Mouse (Mus musculus) adrenal gland, adult 18-20 months (tissue): ENCODE measurements around the gene Tubg1. TPM values are rescaled to one million over a fixed set of nuclear protein-coding genes. Genes with fewer than 3 reads are reported as not detected.
A peak's percentile ranks its signal among the peaks of the same experiment; 100 is the strongest.
"Not testable (repeated sequence)": the region's sequence is repeated elsewhere in the genome, so short reads cannot be mapped to it uniquely, and the experiment has no call there.

Source experiments
- DNase-seq, 2 experiments: peaks; one replicate each; pipeline ENCODE4 v3.0.0; 2021 to 2022; ENCODE audit warnings: low spot score in 2 of 2
- total RNA-seq, 2 experiments: library from RNA; stranded (reverse); gene quantifications; 1 replicate in 1 of 2; 2 replicates in 1 of 2; pipeline ENCODE4 v1.2.3; 2021

The Tubg1 gene
- total RNA-seq, 2 experiments from 2014 or later: 32.9 to 37.0 TPM

DNA sequence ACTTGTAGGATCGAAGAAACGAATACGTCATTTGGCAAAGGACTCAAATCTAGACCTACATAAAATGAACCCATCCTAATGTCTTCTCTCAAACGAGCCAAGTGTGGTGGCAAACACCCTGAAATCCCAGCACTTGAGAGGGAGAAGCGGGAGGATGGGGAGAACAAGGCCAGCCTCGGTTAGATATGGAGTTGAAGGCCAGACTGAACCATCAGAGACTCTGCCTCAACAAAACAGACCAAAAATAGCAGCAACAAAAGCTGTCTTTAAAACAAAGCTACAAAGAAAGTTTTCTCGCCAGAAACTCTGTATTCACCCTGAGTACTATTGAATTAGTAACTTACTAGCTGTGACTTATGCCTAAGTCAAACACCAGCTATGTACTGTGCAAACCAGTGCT is 17.3 kb downstream of the Tubg1 start:
- no peak for DNase-seq

DNA sequence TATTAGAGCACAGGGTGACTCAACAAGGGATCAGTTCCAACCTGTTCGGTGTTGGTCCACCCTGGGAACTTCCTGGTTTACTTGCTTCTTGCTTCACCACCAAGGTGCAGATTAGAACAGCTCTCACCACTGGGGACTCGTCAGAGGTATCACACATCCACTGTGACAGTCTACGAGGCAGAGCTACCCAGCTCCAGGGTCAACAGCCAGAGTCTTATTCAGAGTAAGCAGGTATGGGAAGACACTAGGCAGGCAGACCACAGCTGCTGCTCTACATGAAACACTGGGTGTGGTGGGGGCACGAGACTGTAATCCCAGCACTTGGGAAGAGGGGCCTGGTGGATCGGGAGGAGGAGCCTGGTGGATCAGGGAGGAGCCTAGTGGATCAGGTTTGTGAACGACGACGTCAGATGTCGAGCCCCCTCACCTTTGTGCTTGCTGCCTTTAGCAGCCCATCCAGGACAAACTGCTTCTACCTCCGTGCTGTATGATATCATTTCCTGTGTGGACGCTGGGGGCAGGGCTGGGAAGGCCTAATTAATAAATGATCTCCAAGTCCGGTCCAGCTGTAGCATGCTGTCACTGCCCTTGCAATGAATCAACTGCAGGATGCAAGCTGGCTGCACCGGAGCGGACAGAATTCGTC is 18.9 kb downstream of the Tubg1 start:
- peak in 1 of 2 experiments; percentile 41 for DNase-seq

DNA sequence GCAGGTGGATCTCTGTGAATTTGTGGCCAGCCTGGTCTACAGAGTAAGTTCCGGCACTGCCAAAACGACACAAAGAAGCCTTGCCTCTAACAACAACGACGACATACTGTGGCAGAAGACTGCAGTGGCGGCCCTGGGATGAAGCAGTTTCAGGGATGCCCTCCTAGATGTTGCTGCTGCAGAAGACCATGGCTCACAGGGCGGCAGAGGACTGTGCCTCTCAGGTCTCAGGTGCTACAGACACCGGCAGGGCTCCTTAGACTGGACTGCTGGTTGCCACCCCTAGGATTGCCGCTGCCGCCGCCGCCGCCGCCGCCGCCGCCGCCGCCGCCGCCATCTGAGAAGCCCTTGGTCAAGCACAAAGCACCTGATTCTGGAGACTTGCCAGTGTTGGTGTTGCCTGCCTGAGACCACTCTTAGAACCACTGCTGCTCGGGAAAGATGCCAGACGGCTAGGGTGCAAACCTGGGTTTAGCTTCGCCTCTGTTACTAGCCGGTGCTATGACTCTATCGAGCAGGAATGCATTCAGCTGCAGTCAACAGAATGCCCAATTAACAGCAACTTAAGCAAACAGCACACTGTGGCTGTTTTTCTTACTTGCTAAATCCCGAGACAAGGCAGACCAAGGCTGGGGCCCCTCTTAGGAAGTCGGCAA is 20.6 kb downstream of the Tubg1 start:
- no peak for DNase-seq

DNA sequence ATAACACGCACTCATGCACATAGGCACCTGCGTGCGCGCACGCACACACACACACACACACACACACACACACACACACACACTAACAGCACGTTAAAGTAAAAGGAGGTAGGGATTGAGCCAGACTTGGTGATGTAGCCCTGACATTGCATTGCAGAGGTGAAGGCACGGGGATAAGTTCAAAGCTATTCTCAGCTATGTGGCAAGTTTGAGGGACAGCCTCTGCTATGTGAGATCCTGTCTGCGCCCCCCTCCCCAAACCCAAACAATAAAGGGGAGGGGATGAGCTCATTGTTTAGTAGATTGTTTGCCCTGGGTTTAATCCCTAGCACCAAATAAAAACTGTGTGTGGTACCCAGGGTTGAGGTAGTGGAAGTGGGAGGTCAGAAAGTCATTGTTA is 21.4 kb downstream of the Tubg1 start:
- DNase-seq: no peak

DNA sequence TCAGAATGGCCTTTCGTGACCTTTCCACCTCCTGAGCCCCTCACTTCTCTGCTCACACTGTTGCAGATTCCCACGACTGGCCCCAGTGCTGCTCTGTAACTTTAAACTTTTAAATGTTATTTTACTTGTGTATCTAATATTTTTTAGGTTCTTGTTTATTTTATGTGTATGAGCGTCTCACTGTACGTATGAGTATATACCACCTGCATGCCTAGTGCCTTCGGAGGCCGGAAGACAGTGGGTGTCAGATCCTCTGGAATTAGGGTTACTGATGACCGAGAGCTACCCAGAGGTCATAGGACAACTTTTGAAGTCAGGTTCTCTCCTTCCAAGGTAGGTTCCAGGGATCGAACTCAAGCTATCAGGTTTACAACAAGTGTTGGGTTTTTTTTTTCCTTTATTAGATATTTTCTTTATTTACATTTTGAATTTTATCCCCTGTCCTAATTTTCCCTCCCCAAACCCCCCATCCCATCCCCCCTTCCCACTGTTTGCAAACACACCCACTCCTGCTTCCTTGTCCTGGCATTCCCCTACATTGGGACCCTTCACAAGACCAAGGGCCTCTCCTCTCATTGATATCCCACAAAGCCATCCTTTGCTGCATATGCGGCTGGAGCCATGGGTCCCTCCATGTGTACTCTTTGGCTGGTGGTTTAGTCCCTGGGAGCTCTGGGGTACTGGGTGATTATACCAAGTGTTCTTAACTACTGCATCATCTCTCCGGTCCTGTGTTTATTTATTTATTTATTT is 22.7 kb downstream of the Tubg1 start:
- DNase-seq: no peak

- no peak for DNase-seq
These were observed 23.8 kb downstream of the Tubg1 start for GRCm38 (mm10) chr11:101143338-101144225.

DNA sequence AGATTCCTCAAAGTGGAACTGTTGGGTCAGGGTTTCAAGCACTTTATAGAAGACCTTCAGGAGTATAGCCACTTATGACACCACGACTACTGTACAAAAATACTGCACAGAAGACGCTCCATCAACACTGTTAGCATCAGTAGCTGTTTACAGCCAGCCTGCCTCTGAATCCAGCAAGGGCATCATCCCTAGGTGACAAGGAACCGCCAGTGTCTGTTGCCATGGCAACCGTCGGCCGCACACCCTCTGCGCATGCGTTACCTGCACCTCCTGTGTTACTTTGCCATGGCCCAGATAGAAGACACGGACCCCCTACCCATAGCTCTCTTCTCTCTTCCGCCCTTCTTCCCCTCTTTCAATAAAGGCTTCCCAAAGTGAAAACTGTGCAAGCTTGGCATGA is 26.6 kb downstream of the Tubg1 start:
- DNase-seq: no peak

DNA sequence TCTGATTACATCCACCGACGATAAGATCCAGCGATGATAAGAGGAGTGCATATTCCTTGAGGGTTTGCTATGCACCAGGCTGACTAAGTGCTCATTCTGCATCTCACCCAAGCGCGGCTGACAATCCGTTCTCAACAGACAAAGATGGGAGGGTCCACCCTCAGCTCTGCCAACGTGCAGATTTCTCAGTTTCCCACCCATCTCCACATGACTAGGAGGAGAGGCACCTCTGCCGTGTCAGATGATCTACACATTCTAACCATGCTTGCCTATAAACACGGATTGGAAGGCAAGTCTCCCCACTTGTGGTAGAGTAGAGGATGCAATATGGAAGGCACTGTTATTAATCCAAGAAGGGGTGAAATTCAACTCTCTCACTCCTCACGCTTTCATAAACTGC is 29.0 kb downstream of the Tubg1 start:
- DNase-seq: no peak

DNA sequence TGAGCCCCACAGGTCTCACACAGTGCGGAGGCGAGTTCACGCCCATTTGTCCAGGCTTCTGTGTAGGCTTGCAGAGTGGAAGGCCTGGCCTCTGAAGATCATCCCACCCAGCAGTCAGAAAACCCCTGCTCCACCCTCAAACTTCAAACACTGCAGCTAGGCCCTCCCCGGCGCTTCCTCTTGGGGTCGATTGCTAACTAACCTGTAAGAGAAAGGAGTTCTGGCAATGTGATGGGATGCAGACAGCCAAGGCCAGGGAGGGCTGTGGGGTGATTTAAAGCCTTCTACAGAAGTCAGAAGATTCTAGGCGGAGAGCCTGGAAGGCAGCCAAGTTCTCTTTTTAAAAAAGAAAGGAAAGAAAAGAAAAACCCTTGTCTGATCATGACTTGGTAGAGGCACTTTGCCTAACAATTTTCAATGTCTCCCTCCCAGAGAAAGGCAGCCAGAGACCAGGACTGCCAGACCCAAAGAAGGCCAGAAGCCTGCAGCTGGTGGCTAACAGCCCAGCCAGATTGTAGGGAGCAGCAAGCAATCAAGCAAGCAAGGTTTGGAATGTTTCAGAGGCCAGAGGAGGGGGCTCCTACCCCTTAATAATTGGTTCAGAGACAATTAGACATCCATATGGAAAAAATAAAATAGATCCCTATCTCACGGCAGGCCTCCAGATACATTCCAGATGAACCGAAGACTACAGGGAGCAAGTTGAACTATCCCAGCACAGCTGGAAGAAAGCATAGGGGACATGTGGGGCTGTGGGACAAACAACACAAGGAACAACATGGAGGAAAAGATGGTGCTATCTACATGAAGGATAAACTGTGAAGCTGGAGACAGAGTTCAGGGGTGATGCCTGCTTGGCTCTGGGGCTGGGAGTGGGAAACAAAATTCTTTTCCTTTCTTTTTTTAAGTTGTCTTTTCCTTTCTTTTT is 29.7 kb downstream of the Tubg1 start:
- no peak for DNase-seq

GRCm38 (mm10) chr11:101151063-101151462 is 31.3 kb downstream of the Tubg1 start:
- DNase-seq: no peak

GRCm38 (mm10) chr11:101152825-101153224 is 33.1 kb downstream of the Tubg1 start:
- DNase-seq: no peak

DNA sequence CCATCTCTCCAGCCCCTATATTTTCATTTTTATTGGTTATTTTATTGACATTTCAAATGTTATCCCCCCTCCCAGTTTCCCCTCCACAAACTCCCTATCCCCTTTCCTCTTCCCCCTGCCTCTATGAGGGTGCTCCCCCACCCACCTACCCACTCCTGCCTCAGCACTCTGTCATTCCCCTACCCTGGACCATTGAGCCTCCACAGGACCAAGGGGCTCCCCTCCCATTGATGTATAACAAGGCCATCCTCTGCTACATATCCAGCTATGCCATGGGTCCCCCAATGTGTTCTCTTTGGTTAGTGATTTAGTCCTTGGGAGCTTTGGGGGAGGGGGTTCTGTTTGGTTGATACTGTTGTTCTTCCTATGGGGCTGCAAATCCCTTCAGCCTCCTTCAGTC is 34.9 kb downstream of the Tubg1 start:
- no peak for DNase-seq

GRCm38 (mm10) chr11:101155151-101155550 is 35.4 kb downstream of the Tubg1 start:
- no peak for DNase-seq

DNA sequence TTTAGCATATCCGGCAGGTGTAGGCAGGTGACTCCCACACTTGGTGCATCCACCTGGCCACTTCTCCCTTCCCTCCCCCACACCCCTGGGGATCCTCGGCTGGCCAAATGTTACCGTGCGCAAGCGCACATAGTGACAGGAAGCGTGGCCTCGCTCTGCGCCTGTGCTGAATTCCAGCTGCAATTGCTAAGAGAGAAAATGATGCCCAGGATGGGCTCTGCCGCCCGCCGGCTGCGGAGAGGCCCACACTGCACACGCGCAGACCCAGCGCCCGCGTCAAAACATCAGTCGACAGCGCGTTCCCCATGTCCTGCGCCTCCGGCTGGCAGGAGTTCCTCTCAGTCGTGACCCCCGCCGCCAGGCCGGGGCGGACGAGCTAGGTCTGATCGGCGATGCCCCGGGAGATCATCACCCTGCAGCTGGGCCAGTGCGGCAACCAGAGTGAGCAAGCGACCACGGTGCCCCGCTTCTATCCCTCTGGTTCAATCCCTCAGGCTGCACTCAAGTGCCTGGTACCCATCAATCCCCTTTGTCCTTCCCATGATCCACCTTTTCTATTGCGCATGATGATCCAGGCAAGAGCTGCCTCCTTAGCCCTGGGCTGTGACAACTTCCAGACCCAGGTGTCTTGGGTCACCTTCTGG is 36.1 kb downstream of the Tubg1 start, which contains the start of gene Tubg2:
TSS of gene Tubg2 (plus strand) at position 180 of the 644 bp plus-strand sequence.
- peak; percentile 46 to 49 for DNase-seq

- not testable (repeated sequence) for DNase-seq
These were observed 40.4 kb downstream of the Tubg1 start for GRCm38 (mm10) chr11:101160151-101160550.

- not testable (repeated sequence) for DNase-seq
These were observed 41.3 kb downstream of the Tubg1 start for GRCm38 (mm10) chr11:101160981-101161505.

DNA sequence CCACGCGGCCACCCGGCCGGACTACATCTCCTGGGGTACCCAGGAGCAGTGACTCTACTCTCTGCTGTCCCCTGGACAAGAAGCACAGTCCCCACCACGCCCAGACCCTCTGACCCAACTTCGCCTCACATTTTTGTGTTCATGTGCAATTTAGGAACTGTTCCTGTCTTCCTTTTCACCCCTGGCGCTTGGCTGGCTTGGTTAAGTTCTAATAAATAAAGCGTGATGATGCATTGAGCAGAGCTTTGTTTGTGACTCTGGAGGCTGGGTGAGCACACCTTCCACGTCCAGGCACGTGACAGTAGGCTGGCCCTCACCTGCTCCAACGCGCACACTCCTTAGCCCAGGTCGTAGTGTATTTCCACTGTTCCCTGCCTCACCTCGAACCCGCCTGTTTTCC is 41.8 kb downstream of the Tubg1 start:
- DNase-seq: no peak

DNA sequence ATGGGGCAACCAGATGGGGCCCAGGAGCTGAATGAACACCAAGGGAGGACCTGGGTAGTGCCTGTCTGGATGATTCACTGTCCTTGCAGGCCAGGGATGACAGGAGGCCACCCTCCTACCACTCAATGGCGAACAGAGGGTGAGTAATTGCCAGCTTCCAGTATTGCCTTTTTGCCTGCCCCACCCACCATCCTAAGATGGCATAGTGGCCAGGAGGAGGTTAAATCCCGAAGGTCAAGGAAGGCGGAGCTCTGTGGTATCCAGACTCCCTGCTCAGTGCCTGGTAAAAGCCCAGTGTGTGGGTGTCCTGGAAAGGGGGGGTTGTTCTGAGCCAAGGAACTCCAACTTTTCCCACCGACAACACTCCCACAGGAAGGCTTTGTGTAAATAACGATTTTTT is 42.6 kb downstream of the Tubg1 start:
- peak in 1 of 2 experiments; percentile 25 for DNase-seq

DNA sequence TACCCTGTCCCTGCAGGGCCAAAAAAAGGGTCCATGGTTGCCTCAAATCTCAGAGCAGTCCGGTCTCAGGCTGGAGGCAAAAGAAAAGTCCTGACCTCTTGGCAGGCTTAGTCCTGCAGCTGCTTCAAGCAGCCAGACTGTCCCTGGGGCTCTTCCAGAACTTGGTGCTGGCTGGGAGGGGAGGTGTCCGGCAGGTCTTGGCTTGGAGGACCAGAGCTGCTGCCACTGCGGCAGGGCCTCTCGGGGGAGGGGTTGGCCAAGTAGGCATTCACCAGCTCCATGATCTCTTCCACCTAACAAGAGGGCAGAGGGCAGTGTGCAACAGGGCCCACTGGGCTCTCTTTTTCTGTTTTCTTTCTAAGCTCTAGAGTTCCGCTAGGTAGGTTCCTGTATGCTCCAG is 43.0 kb downstream of the Tubg1 start:
- no peak for DNase-seq
